Mouse (Mus musculus) kidney, embryonic 15.5 days (tissue): ENCODE data around the gene Jazf1. TPM values are rescaled to one million over a fixed set of nuclear protein-coding genes. Genes with fewer than 3 reads are reported as not detected.

Experiments used
- ATAC-seq: fragments of 200-750 bp; cut with Nextera tagmentation; replicated peaks from 2 replicates; pipeline ENCODE4 v1.8.0; 2017; ENCODE audit warnings: moderate TSS enrichment; ENCODE audit not compliant: low FRiP score
- H3K27ac ChIP-seq: fragments of 300-500 bp; sonication (generic); 2 replicates; pipeline ENCODE4 v1.5.1; 2015; ENCODE audit warnings: mild to moderate bottlenecking, inconsistent platforms
- H3K27me3 ChIP-seq: fragments of 300-500 bp; sonication (generic); 2 replicates; pipeline ENCODE4 v1.6.1; 2015; ENCODE audit warnings: inconsistent platforms
- H3K36me3 ChIP-seq: fragments of 300-500 bp; sonication (generic); 2 replicates; pipeline ENCODE4 v1.6.1; 2015; ENCODE audit warnings: inconsistent platforms
- H3K4me1 ChIP-seq: fragments of 300-500 bp; sonication (generic); 2 replicates; pipeline ENCODE4 v1.6.1; 2015; ENCODE audit warnings: inconsistent platforms
- H3K4me2 ChIP-seq: fragments of 300-500 bp; sonication (generic); 2 replicates; pipeline ENCODE4 v1.6.1; 2015; ENCODE audit warnings: moderate library complexity, mild to moderate bottlenecking, inconsistent platforms
- H3K4me3 ChIP-seq: fragments of 300-500 bp; sonication (generic); replicated peaks from 2 replicates; pipeline ENCODE4 v1.5.1; 2015; ENCODE audit warnings: mild to moderate bottlenecking, inconsistent platforms
- H3K9ac ChIP-seq: fragments of 300-500 bp; sonication (generic); 2 replicates; pipeline ENCODE4 v1.6.1; 2015; ENCODE audit warnings: mild to moderate bottlenecking, inconsistent platforms
- H3K9me3 ChIP-seq: fragments of 300-500 bp; sonication (generic); replicated peaks from 2 replicates; pipeline ENCODE4 v1.6.1; 2016; ENCODE audit warnings: inconsistent platforms
- WGBS: fragments of 180-500 bp; shearing (Covaris S2); methylation state at CpG from one replicate; pipeline ENCODE4 v1.1.7; 2015; ENCODE audit warnings: mixed read lengths; 5-methylcytosine and 5-hydroxymethylcytosine counted together
- polyA plus RNA-seq: library from polyadenylated mRNA; unstranded; fragments of >200 nt; fragmentation: Nextera tagmentation; extraction: Ambion mirVana; gene quantifications from 2 replicates; pipeline ENCODE4 v1.2.1, GENCODE M21; 2015

The Jazf1 gene
- 3.3 and 3.9 TPM in 2 replicates for polyA plus RNA-seq

DNA sequence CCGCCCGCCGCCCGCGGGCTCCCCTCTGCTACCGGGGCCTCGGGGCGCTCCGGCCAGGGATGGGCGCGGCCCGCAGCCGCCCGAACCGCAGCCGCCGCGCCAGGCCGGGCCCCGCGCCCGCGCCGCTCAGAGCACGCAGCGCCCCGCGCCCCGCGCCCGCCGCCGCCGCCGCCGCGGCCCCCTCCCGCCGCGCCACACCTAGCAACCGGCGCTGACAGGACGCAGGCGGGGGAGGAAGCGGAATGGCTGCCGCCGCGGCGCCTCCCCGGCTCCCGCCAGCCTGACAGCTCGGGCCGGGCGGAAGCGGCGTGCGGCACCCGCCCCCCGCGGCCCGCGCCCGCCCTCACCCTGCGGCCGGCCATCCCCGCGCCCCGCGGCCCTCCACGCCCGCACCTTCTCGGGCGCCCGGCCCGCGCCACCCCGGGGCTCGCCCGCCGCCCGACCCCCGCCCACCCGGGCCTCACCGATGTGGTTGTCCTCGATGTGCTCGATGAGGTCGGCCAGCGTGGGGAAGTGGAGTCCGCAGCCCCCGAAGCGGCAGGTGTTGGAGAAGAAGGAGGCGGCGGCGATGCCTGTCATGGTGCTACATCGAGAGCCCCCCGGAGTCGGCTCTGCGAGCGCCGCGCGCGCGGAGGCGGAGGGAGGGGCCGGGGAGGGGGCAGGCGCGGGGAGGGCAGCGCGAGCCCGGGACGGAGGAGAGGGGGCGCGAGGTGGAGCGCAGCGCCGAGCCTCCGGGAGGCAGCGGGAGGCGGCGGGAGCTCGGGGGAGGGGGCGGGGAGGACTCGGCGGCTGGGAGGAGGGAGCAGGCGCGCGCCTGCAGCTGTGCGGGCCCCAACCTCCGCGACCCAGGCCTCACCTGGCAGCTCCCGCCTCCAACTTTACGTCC, at the start of gene Jazf1:
Gene Jazf1, minus strand, starts transcription at position 643 of the 886 bp plus-strand sequence.
- H3K27ac ChIP-seq: no peak within 1 kb of the TSS
- peak; percentile 82 for ATAC-seq
- H3K27me3 ChIP-seq: peaks cover 51% of the 10 kb centered on the region
- H3K4me2 ChIP-seq: peak within 1 kb of the TSS; percentile 97
- H3K4me3 ChIP-seq: peak within 1 kb of the TSS; percentile 78
- H3K36me3 ChIP-seq: no peaks in the 10 kb centered on the region
- peaks cover 9% of the 10 kb centered on the region for H3K4me1 ChIP-seq
- no peaks in the 10 kb centered on the region for H3K9me3 ChIP-seq
- peak within 1 kb of the TSS; percentile 66 for H3K9ac ChIP-seq
- 0% methylated on average over 23 of the region's 133 CpGs for WGBS

DNA sequence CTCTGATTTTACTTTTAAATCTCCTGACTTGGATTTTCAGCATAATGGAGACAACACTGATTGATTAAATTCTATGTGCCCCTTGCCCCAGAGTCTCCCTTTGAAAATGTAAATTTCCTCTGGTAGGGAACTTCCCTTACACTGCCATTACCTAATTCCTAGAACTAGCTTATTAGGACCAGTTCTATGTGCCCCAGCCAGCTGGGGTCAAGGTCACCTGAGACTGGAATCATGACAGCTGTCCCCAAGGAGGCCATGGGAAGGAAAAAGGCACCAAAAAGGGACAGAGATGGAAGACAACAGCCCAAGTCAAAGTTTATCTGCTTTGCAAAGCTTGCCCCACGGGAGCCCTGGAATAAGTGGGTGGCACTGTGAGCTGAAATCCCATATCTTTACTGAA, 49.4 kb upstream of the Jazf1 start:
- Histone ChIP-seq H3K9me3 (no peaks in the 10 kb centered on the region), H3K27ac (no peak overlapping the region), H3K9ac (no peak overlapping the region), H3K36me3 (no peaks in the 10 kb centered on the region), H3K4me2 (no peak overlapping the region), H3K4me3 (no peak overlapping the region), H3K27me3 (no peaks in the 10 kb centered on the region), H3K4me1 (no peaks in the 10 kb centered on the region)
- WGBS: 58% methylated on average over 1 of the region's 1 CpGs
- ATAC-seq: no peak

DNA sequence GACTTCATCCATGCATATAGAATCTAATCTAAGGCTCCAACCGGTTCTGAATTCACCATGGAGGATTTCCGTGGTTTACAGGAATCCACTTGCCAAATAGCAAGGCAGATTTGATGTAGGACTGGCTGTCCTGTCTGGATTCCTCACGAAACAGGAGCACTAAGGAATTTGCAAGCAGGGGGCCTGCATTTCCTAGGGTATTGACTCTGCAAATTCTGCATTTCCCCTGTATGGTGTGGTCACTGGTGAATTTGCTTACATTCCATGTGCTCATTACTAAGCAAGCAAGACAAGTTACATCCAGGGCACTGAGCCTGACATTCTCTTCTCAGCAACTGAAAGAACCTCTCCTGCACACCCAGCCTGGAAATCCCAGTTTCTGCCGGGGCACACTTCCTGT, 18.4 kb upstream of the Jazf1 start:
- Histone ChIP-seq H3K27me3 (no peaks in the 10 kb centered on the region), H3K4me2 (no peak overlapping the region), H3K4me3 (no peak overlapping the region), H3K27ac (no peak overlapping the region), H3K9me3 (no peaks in the 10 kb centered on the region), H3K36me3 (no peaks in the 10 kb centered on the region), H3K9ac (no peak overlapping the region), H3K4me1 (no peaks in the 10 kb centered on the region)
- WGBS: 54% methylated on average over 4 of the region's 4 CpGs
- no peak for ATAC-seq

DNA sequence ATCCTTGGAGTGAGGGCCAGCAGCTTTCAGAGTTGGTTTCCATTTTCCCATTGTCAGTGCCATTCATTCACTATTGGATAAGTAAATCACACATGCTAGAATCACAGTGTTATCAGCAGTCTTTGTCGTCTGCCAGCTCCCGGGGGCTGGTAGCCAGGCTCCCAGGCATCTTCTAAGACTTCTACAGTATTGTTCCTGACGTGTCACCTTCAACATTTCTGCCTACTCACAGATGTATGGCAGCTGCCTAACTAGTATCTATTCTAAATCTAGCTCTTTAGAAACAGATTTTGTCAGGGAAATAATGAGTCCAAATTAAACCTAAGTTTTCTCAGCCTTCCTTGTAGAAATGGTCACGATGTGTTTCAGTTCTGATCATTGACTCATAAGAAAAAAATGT, 12.8 kb upstream of the Jazf1 start:
- Histone ChIP-seq H3K36me3 (no peaks in the 10 kb centered on the region), H3K9ac (no peak overlapping the region), H3K4me3 (no peak overlapping the region), H3K4me1 (no peaks in the 10 kb centered on the region), H3K27ac (no peak overlapping the region), H3K9me3 (no peaks in the 10 kb centered on the region), H3K27me3 (no peaks in the 10 kb centered on the region), H3K4me2 (no peak overlapping the region)
- 84% methylated on average over 4 of the region's 4 CpGs for WGBS
- no peak for ATAC-seq

DNA sequence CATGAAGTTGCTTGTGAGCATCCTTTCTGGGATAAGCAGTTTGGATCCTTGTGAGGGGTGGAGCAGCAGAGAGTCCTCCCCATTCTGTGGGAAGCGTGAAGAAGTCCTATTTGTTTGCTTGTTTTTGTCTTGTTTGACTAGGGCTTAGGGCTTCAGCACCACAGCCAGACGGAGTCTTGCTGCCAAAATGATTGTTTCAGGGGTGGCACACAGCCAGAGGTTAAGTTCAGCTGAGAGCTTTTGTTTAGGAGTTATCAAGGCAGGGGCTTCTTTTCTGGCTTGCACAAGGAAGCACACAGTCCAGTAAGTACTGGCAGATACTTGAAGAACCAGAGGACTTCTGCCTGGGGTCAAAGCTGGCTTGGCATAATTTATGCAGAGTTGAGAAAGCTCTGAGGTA, 10.2 kb upstream of the Jazf1 start:
- WGBS: 57% methylated on average over 2 of the region's 2 CpGs

DNA sequence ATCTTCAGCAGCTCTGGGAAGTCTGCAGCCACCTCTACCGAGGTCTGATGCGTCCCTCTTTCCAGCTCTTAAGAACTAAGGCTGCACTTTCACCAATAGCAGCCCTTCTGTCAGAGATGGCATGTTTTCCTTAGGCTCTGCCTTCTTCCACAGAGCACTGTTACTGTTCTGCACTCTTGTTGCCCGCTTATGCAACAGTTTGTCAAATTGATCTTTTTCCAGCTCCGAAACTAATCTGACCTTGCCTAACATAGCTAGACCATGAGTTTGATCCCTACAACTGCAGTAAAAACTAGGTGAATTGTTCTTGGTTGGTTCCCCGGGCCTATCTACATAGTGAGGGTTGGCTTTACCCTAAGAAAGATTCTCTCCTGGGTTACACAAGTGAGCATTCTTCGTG, 3.3 kb upstream of the Jazf1 start:
- WGBS: 87% methylated on average over 6 of the region's 6 CpGs
- Histone ChIP-seq H3K27me3 (peaks cover 51% of the 10 kb centered on the region), H3K4me3 (no peak overlapping the region), H3K4me1 (peaks cover 9% of the 10 kb centered on the region), H3K9ac (no peak overlapping the region), H3K4me2 (no peak overlapping the region), H3K9me3 (no peaks in the 10 kb centered on the region), H3K27ac (no peak overlapping the region), H3K36me3 (no peaks in the 10 kb centered on the region)
- no peak for ATAC-seq

More for the DNA sequence above, 10.2 kb upstream of the Jazf1 start:
- no peak for ATAC-seq
- H3K27ac ChIP-seq: no peak overlapping the region
- H3K4me2 ChIP-seq: no peak overlapping the region
- no peak overlapping the region for H3K9ac ChIP-seq
- no peaks in the 10 kb centered on the region for H3K9me3 ChIP-seq
- no peaks in the 10 kb centered on the region for H3K27me3 ChIP-seq
- no peaks in the 10 kb centered on the region for H3K4me1 ChIP-seq
- H3K36me3 ChIP-seq: no peaks in the 10 kb centered on the region
- no peak overlapping the region for H3K4me3 ChIP-seq

DNA sequence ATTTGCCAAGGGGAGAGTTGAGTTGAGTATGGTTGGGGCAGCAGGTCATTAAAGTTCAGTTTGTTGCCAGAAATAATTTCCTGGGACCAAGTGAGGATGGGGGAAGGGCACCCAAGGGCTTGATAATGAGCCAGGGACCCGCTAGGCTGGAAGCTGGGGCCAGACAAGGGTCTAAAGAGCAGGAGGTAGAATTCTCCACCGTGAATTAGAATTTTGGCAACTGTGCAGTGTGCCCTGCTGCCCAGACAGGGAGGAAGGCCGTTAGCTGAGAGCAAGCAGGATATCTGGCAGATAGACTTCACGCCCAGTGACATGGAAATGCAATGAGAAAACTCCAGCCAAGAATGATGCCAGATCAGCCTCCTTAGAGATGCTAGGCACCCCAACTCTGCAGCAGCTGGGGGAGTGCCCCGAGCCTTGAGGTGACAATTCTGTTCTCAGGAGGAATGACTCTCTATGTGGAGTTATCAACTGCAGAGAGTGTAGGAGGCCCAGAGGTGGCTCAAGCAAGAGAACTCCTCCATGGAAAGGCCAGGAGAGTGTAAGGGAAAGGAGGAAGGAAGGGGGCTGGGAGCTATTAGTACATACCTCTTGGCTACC, 1.6 kb upstream of the Jazf1 start:
- Histone ChIP-seq H3K4me2 (no peak overlapping the region), H3K36me3 (no peaks in the 10 kb centered on the region), H3K9me3 (no peaks in the 10 kb centered on the region), H3K9ac (no peak overlapping the region), H3K27me3 (peaks cover 51% of the 10 kb centered on the region), H3K4me3 (no peak overlapping the region), H3K4me1 (peaks cover 9% of the 10 kb centered on the region), H3K27ac (no peak overlapping the region)
- no peak for ATAC-seq
- 32% methylated on average over 5 of the region's 5 CpGs for WGBS

DNA sequence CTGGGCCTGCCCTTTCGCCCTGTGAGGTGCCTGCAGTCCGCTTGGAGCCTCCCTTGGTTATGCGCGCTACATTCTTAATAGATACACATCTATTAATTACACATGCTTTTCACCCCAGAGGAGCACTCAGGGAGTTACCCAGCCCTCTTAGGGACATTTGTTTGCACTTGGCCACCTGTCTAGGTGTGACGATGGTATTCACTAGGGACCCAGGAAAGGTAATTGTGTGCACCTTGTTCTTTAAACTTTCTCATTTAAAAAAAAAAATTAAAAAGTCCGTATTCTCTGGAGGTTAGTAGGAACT, 396 bp upstream of the Jazf1 start:
- H3K27me3 ChIP-seq: peaks cover 51% of the 10 kb centered on the region
- no peaks in the 10 kb centered on the region for H3K9me3 ChIP-seq
- ATAC-seq: peak; percentile 18; the same call in 1 of the 2 replicates
- H3K36me3 ChIP-seq: no peaks in the 10 kb centered on the region
- peak overlapping the region; percentile 78 for H3K4me3 ChIP-seq
- WGBS: 7% methylated on average over 6 of the region's 6 CpGs
- no peak overlapping the region for H3K27ac ChIP-seq
- peak overlapping the region; percentile 97 for H3K4me2 ChIP-seq
- H3K9ac ChIP-seq: peak overlapping the region; percentile 66
- H3K4me1 ChIP-seq: peaks cover 9% of the 10 kb centered on the region

DNA sequence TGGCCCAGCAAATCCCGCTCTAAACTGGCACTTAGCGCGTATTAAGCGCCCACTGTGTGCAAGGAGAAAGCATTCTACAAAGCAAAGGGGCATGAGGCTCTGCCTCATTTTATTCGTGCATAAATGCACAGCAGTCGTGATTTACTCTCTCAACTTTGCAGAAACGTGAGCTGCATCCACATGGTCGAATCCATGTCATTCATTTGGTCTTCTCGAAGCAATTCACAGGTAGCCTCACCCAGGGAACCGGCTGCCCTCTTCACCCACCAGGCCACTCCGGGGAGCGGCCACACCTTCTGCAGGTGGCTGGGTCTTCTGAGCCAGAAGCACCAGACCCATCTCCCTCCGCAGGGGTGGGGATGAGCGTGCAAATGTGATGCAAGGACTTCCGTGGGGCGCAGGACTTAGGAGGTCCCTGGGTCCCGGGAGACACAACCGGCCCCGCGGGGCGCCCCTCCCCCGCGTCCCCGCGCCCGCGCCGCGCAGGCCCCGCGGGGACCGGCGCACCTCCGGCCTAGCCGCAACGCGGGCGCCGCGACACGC, 914 bp downstream of the Jazf1 start:
- Histone ChIP-seq H3K9me3 (no peaks in the 10 kb centered on the region), H3K27me3 (peaks cover 50% of the 10 kb centered on the region), H3K27ac (no peak overlapping the region), H3K4me2 (peak overlapping the region; percentile 97), H3K9ac (peak overlapping the region; percentile 66), H3K4me1 (peaks cover 9% of the 10 kb centered on the region), H3K4me3 (peak overlapping the region; percentile 78), H3K36me3 (no peaks in the 10 kb centered on the region)
- 5% methylated on average over 28 of the region's 41 CpGs for WGBS
- peak; percentile 62; the same call in 1 of the 2 replicates for ATAC-seq

DNA sequence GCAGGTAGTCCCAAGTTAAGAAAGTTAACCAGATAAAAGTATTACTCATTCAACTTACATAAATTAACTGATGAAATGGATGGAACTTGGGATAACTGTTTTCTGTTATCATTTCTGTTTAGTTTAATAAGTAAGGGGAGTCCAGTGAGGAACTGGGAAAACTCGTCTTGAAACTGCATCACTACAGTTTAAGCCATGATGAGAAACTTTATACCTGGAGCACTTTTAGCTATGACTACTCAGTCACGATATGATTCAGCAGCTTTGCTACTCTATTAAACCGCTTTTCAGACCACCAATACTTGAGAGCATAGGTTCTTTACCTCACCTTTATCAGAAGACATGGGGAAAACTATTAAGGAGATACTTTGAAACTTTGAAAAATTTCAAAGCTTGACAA, 1.5 kb downstream of the Jazf1 start:
- H3K9me3 ChIP-seq: no peaks in the 10 kb centered on the region
- peaks cover 9% of the 10 kb centered on the region for H3K4me1 ChIP-seq
- peak overlapping the region; percentile 78 for H3K4me3 ChIP-seq
- no peaks in the 10 kb centered on the region for H3K36me3 ChIP-seq
- no peak for ATAC-seq
- WGBS: 56% methylated on average over 3 of the region's 3 CpGs
- peaks cover 45% of the 10 kb centered on the region for H3K27me3 ChIP-seq
- H3K4me2 ChIP-seq: peak overlapping the region; percentile 97; the same call in 1 of the 2 replicates
- H3K27ac ChIP-seq: no peak overlapping the region
- H3K9ac ChIP-seq: no peak overlapping the region

DNA sequence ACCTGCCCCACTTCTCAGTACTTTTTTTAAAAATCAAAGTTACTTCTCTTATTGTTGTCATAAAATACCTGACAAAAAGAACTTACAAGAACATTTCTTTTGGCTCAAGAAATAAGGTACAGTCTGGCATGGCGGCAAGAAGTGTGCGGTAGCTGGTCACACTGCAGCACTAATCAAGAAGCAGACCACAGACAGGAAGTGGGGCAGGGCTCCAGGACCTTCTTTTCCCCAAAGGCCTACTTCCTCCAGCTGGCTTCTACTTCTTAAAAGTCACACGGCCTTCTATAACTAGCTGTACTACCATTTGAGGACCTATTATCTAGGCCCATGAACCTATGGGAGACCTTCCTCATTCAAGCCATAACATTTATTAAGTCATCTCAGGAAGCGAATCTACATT, 4.4 kb downstream of the Jazf1 start:
- H3K4me2 ChIP-seq: no peak overlapping the region
- H3K9ac ChIP-seq: no peak overlapping the region
- no peak overlapping the region for H3K4me3 ChIP-seq
- WGBS: 87% methylated on average over 4 of the region's 4 CpGs
- no peaks in the 10 kb centered on the region for H3K9me3 ChIP-seq
- H3K4me1 ChIP-seq: peaks cover 9% of the 10 kb centered on the region
- H3K36me3 ChIP-seq: no peaks in the 10 kb centered on the region
- peaks cover 17% of the 10 kb centered on the region for H3K27me3 ChIP-seq
- no peak overlapping the region for H3K27ac ChIP-seq
- ATAC-seq: no peak

DNA sequence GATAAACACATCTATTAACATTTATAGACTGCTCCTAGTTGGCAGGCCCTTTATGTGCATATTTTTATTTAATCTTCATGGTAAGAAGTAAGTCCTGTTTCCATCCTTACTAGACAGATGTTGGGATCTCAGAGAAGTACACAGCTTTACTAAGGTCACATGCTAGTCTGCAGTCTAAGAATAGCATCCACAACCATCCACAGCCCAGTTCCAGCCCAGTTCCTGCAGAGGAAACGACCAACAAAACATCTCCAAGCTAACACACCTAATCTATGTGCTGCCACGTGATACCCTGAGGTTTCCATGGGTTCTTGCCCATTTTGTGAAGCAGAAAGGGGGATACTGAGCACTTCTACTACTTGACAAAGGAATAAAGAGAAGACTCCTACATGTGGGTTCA, 13.5 kb downstream of the Jazf1 start:
- Histone ChIP-seq H3K36me3 (no peaks in the 10 kb centered on the region), H3K4me3 (no peak overlapping the region), H3K4me2 (no peak overlapping the region), H3K4me1 (no peaks in the 10 kb centered on the region), H3K27me3 (no peaks in the 10 kb centered on the region), H3K9me3 (no peaks in the 10 kb centered on the region), H3K9ac (no peak overlapping the region), H3K27ac (no peak overlapping the region)
- 45% methylated on average over 2 of the region's 2 CpGs for WGBS
- ATAC-seq: no peak
